Mouse (Mus musculus): ENCODE measurements at regions not wholly inside any gene's neighbourhood (a gene's known extent, or its start where the extent isn't known, plus 50 kb on each side); places are given as distances from the start of the nearest gene placed in this dataset.
"Not testable (repeated sequence)": the region's sequence is repeated elsewhere in the genome, so short reads cannot be mapped to it uniquely, and the experiment has no call there.

DNA sequence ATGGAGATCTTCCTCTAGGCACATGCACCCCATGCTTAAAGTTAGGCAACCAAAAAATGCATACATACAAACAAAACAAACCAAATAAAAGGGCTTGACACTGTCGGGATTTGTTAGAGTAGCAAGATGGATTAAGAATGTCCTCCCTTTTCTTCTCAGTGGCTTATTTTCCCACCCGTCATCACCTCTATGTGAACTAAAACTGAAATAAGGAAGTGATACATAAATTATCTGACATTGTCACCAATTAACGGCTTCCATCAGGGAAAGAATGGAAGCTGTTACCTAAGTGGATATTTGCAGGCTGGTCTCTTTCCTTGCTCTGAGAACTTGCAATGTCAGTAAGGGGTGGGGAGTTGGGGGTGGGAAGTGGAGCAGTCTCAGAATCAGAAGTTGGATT lies 541.5 kb downstream of the Diaph3 start:
- DNase-seq: no peak

DNA sequence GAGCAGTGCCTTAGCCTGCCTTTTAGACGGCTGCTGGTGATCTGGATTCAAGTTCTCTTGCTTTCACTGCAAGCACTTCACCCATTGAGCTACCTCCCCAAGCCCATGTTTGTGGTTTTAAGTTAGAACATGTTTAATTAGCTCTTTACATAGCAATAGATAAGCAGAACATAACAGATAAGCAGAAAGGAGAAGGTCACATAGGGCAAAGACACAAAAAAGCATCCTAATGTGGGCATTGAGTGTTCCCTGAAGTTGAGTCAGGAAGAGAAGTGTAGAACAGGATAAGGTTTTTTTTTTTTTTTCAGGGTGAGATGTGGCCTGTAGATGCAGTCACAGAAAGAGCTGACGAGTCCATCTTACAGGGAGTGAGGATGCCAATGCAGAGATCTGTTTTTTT lies 552.5 kb downstream of the Diaph3 start:
- no peak for DNase-seq

- not testable (repeated sequence) for DNase-seq
These were observed 555.1 kb downstream of the Diaph3 start for GRCm38 (mm10) chr14:86585959-86586358.

- DNase-seq: no peak
These were observed 578.3 kb downstream of the Diaph3 start for GRCm38 (mm10) chr14:86562728-86563127.

- DNase-seq: no peak
These were observed 603.0 kb downstream of the Diaph3 start for GRCm38 (mm10) chr14:86537992-86538391.

DNA sequence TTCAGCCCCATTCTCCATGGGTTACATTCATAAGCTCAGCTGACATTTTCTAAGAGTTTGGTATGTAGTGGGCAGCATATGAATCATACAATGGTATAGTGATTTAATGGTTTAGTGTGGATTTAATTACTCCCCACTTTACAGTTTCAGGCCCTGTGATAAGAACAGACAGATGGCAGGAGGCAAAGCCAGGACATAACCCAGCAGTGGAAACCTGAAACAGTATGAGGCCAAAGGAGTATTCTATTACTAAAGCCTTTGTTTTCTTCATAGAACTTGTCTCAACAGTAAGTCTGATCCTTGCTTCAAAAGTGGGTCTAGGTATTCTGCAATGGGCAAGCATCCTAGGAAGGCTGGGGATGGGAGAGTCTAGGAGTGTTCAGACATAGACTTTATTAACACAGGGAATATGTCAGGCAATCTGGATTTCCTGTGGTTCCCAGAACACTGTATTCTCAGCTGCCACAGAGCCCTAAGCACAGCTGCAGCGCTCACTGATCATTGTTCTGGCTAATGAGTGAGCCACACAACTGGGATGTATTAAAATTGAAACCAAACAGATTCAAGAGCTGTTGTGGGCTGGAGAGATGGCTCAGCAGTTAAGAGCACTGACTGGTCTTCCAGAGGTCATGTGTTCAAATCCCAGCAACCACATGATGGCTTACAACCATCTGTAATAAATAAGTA lies 604.6 kb downstream of the Diaph3 start:
- no peak for DNase-seq

DNA sequence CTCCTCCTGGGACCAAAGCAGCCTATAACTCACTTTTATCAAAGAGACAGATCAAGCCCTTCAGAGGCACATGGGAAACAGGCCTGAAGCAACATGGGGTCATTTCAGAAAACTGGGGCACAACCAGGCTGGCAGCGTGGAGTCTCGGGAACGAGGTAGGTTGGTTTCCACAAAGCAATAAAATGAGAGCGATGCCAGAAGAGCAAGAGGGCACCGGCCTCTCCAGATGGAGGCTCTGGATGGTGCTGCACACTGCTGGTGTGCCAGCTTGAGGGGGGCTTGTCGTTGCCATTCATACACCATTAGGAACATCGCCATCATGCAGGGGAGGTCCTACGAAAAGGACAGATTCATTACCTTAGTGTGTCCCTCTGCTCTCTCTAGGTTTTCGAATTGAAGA lies 630.6 kb downstream of the Diaph3 start:
- DNase-seq: peak; percentile 46

DNA sequence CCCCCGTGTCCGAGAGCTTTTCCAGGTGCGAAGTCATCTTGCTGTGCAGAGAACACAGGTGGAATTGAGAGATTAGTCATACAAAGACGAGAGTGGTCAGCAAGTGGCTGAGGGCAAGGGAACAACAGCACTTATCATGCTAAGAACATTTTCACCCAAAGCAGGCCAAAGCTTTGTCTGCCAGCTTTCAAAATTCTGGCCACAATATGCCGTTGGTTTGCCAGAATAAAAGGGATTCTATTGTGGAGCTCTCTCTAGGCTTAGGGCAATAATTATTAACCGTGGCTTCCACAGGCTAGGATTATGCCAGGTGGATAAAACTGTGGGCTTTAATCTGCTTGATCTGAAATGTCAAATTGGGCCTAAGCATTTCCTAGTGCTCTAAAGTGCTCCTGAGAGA lies 631.3 kb downstream of the Diaph3 start:
- DNase-seq: no peak

- peak; percentile 30 for DNase-seq
These were observed 634.7 kb downstream of the Diaph3 start for GRCm38 (mm10) chr14:86506286-86506685.

- DNase-seq: no peak
These were observed 650.2 kb downstream of the Diaph3 start for GRCm38 (mm10) chr14:86490826-86491225.

DNA sequence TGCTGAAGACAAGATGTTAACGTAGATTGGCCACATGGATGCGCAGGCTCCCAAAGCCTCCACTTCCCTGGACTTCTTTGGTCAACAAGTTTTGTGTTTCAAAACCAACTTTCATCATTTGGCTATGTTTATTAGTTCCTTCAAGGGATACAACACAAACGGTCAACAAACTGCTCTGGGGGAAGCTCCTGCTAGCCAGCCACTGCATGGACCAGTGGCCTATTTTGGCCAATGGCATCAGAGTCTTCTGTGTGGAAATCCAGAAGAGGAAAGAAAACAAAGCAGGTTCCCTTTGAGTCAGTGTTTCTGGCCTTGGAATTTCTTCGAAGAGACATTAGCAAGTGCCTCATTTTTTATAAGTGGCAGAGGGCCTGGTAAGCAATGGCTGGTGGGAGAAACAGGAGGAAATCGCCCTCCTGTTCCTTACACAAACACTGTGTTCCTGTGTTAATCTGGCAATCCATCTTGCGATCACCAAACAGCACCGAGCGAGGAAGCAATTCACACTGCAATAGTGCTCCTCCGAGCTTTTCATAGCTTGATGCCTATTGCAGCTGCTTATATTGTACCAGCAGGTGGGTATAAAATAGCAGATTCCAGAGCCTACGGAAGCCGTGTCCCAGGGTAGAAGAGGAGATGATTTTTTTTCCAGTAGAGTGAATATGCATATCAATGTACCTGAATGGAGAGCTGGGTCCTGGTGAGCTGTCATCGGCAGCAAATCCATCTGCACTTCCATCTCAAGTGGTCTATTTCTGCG lies 651.0 kb downstream of the Diaph3 start:
- DNase-seq: no peak

DNA sequence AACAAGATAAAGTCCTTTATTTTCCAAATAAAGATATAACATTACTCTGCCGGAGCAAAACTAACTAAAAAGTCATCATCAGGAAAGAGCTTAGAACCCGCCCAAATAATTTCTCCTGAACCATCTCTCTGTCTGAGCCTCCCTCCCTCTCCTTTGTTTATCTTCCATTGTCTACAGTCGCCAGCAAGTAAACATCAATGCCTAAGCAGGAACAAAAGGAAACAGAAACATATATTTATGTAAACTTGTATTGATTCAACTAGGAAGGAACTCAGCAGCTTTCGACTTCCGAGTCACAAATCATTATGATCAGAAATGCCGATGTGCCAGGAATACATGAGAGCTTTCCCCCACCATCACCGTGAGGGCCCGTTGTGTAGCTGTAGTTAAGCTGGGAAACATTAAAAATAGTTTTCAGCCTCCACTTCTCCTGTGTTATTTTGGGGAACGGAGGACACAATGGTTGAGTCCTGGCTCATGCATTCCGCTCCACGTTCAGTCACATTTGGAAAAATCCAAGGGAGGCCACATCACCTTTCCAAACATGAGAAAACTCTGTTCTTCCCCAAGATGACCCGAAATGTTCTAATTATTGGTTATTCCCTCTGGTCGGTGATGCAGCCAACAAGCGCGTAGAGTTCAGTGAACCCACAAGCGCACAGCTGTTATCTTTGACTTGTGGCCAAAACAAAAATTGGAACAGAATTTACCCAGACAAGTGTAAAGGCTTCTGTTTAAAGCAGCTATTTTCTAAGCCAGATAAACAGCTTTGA lies 651.8 kb downstream of the Diaph3 start:
- peak; percentile 47 for DNase-seq

DNA sequence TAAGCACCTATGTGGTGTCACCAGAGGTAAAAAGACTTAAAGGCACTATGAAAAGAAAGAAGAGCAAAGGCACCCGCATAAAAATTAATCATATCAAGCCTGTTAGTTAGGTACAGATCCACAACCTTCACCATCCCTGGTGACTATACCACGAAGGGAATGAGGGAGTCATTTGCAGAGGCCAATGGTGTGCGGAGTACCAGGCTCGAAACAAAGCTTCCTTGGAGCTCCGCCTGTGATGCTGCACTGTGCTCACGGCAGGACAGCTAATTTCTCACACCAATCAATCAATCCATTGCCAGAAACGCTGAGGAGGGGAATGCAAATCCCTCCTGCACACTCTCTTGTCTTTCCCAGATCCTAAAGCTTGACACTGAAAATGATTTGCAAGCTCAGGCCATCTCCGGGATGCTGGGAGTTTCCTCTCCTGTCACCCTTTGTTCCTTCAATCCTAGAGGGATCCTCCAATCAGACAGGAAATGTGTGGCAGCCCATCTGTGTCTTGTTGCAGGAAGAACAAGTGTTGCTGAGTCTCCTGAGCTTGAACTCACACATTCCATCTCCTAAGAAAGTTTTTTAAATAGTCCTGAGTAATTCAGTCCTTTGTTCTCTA lies 653.6 kb downstream of the Diaph3 start:
- DNase-seq: no peak

DNA sequence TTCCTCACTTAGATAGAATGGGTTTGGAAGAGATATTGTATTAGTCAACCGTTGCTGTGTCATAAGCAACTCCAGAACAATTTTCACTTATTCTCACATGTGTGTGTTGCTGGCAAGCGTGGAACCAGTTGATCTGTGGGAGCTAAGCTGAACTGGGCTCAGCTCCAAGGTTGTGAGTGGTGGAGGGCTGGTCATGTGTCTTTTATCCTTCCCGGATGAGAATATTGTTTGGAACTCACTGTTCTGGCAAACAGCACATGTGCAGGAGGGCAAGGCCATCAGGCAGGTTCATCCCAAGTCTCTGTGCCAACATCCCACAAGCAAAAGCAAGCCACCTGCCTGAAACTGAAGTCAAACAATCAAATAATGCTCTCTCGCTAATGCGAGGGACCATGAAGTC lies 656.8 kb downstream of the Diaph3 start:
- DNase-seq: peak; percentile 15

DNA sequence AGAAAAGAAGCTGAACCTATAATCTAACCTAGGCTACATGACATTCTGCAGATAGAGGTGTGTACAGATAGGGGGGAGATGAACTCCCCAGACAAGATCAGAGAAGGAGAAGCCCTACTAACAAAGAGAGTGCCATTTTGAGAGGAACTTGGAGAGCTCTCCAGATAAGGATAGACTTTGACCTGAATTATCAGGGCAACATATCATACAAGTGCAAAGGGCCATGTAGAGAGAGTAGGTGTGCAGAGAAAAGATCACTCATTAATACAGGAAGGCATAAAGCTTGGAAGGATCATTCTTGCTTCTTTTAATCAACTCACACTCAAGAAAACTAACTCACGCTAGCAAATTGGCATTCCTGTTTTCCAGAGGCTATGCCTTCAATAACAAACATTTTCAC lies 667.4 kb downstream of the Diaph3 start:
- DNase-seq: no peak

DNA sequence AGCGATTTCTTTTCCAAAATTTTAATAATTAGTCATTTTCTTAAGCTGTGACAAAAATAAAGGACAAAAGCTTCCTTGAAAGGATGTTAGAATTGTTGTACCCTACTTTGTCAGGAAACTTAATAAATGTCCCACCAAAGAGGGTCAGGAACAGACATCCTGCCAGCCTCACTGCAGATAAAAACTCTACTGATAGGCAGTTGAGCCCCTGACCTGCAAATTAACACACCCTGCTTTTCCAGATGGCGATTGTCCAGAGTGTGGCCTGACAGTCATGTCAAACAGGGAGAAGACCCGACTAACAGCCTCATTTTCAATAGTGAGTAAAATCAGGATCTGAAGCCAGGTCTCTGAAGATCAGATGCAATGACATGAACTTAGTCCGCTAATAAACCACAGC lies 670.6 kb downstream of the Diaph3 start:
- no peak for DNase-seq

DNA sequence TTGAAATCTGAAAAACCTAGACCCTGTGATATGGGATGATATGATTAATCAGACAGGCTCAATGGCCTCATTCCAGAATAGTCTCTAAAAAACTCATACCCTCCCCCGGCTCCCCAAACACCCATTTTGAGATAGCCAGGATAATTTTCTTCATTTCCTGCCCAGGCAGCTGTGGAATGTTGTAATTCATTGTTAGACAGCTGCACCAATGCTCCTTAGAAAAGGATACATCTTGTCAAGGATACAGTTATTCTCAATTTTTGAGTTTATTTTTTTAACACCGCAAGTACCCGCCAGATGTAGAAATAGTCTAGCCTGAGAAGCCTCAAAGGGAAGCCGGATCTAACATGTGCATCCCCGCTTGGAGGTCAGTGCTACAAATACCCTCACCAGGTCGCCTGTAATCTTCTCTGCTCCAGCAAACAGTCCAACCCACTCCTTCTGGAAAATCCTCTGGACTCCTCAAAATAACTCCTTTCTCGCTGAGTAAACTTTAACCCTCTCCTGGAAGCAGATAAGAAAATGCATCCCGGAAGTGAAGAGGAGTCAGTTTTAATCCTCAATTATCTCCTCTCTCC lies 673.1 kb downstream of the Diaph3 start:
- no peak for DNase-seq

GRCm38 (mm10) chr14:86463388-86463787 lies 677.6 kb downstream of the Diaph3 start:
- no peak for DNase-seq

- no peak for DNase-seq
These were observed 687.9 kb downstream of the Diaph3 start for GRCm38 (mm10) chr14:86453142-86453541.

GRCm38 (mm10) chr14:86450616-86451015 lies 690.4 kb downstream of the Diaph3 start:
- DNase-seq: no peak

GRCm38 (mm10) chr14:86445139-86445538 lies 695.9 kb downstream of the Diaph3 start:
- DNase-seq: no peak

DNA sequence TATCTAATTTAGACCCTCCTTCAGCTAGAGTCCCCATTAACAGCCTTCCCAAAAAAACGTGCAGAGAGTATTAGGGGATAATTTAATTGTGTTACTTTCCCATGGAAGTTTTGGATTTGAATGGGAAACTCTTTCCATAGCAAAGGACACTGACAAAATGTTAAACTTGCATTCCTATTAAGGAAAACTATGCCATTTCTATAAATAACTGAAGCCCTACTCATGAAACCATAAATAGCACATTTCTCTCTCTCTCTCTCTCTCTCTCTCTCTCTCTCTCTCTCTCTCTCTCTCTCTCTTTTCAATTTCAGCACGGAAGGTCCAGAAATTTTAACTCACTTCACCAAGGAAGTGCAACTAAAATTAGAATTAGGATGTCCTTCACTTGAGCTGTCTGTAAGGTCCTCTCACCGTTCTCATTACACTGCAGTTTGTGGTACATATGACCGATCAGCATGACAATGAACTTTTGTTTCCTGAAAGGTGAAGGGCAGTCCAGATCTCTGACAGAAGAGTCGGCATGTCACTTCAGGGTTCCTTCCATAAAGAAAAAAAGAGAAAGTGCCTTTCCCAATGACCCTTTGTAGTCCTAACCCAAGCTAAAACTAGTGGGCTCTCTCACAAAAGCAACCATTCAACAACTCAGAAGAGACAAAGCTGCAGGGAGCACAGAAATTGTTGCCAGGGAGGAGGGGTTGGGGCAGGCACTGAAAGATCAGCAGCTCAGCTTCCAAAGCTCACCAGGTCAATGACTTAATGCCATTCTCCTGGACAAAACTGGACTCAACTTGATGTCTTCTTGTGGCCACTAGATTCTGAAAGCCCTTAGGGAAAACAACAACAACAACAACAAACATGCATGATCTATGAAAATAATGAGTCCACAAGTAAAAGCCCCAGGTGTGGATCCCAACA lies 696.9 kb downstream of the Diaph3 start:
- DNase-seq: no peak

All from cerebellum, adult 8-10 months (tissue).